Mouse (Mus musculus) c-Kit-positive CD71-positive TER-119-negative erythroid progenitor cells, embryonic 14.5 days (primary cell): Measurements from ENCODE around the gene Lgals7.

Experiments used
- DNase-seq: peaks from one replicate; pipeline ENCODE4 v3.0.0-alpha.2; 2013; ENCODE audit warnings: low read depth

Lgals7 gene

GRCm38 (mm10) chr7:28830981-28831380 is 32.7 kb upstream of the Lgals7 start:
- no peak for DNase-seq

- DNase-seq: no peak
Measured at GRCm38 (mm10) chr7:28831411-28832125, 32.1 kb upstream of the Lgals7 start.

- no peak for DNase-seq
Measured at GRCm38 (mm10) chr7:28832137-28832536, 31.5 kb upstream of the Lgals7 start.

GRCm38 (mm10) chr7:28833723-28834347 is 29.8 kb upstream of the Lgals7 start, which contains the start of gene Lgals4:
Lgals4 (plus strand) TSS chr7:28833854.
- no peak for DNase-seq

- DNase-seq: no peak
Measured at GRCm38 (mm10) chr7:28836936-28837335, 26.7 kb upstream of the Lgals7 start.

- no peak for DNase-seq
Measured at GRCm38 (mm10) chr7:28838331-28838730, 25.3 kb upstream of the Lgals7 start.

GRCm38 (mm10) chr7:28847273-28847672 is 16.4 kb upstream of the Lgals7 start:
- DNase-seq: no peak

- no peak for DNase-seq
Measured at GRCm38 (mm10) chr7:28849700-28850236, 13.9 kb upstream of the Lgals7 start.

- DNase-seq: no peak
Measured at GRCm38 (mm10) chr7:28850642-28851041, 13.0 kb upstream of the Lgals7 start.

GRCm38 (mm10) chr7:28859953-28860352 is 3.7 kb upstream of the Lgals7 start:
- DNase-seq: no peak

- no peak for DNase-seq
Measured at GRCm38 (mm10) chr7:28860898-28861297, 2.8 kb upstream of the Lgals7 start.

- no peak for DNase-seq
Measured at GRCm38 (mm10) chr7:28862817-28863499, 695 bp upstream of the Lgals7 start.

- no peak for DNase-seq
Measured at GRCm38 (mm10) chr7:28864288-28864750, 666 bp downstream of the Lgals7 start.

- DNase-seq: peak; percentile 83
Measured at GRCm38 (mm10) chr7:28865481-28866300, 2.0 kb downstream of the Lgals7 start.

GRCm38 (mm10) chr7:28866769-28867507 is 3.3 kb downstream of the Lgals7 start:
- no peak for DNase-seq

GRCm38 (mm10) chr7:28867508-28868340 is 4.1 kb downstream of the Lgals7 start:
- peak; percentile 69 for DNase-seq

- no peak for DNase-seq
Measured at GRCm38 (mm10) chr7:28870901-28871664, 7.4 kb downstream of the Lgals7 start.

- no peak for DNase-seq
Measured at GRCm38 (mm10) chr7:28874565-28874964, 10.9 kb downstream of the Lgals7 start.

- no peak for DNase-seq
Measured at GRCm38 (mm10) chr7:28876099-28876498, 12.4 kb downstream of the Lgals7 start.
